Mouse (Mus musculus) neural tube, embryonic 14.5 days (tissue): ENCODE data around the gene Lin28a. TPM values are rescaled to one million over a fixed set of nuclear protein-coding genes. Genes with fewer than 3 reads are reported as not detected.

Experiments
- ATAC-seq: fragments of 200-750 bp; cut with Nextera tagmentation; 2 replicates; pipeline ENCODE4 v1.8.0; 2017; ENCODE audit warnings: low read depth, mild to moderate bottlenecking, moderate TSS enrichment, moderate library complexity
- H3K27ac ChIP-seq: fragments of 300-500 bp; sonication (generic); 2 replicates; pipeline ENCODE4 v1.5.1; 2014; ENCODE audit warnings: low read depth, mild to moderate bottlenecking, control low read depth, low read length, moderate library complexity, mixed read lengths
- H3K27me3 ChIP-seq: fragments of 300-500 bp; sonication (generic); 2 replicates; pipeline ENCODE4 v1.6.1; 2014; ENCODE audit warnings: low read length; ENCODE audit not compliant: control insufficient read depth, insufficient read depth
- H3K36me3 ChIP-seq: fragments of 300-500 bp; sonication (generic); 2 replicates; pipeline ENCODE4 v1.6.1; 2014; ENCODE audit warnings: low read length, mixed read lengths; ENCODE audit not compliant: control insufficient read depth, insufficient read depth
- H3K4me1 ChIP-seq: fragments of 300-500 bp; sonication (generic); 2 replicates; pipeline ENCODE4 v1.6.1; 2014; ENCODE audit warnings: low read length; ENCODE audit not compliant: control insufficient read depth, insufficient read depth
- H3K4me2 ChIP-seq: fragments of 300-500 bp; sonication (generic); 2 replicates; pipeline ENCODE4 v1.6.1; 2014; ENCODE audit warnings: mild to moderate bottlenecking, low read depth, low read length, control low read depth
- H3K4me3 ChIP-seq: fragments of 300-500 bp; sonication (generic); 2 replicates; pipeline ENCODE4 v1.5.1; 2014; ENCODE audit warnings: low read depth, low read length, control low read depth, mixed read lengths
- H3K9ac ChIP-seq: fragments of 300-500 bp; sonication (generic); replicated peaks from 2 replicates; pipeline ENCODE4 v1.6.1; 2014; ENCODE audit warnings: low read depth, mild to moderate bottlenecking, control low read depth, low read length, mixed read lengths
- H3K9me3 ChIP-seq: fragments of 300-500 bp; sonication (generic); 2 replicates; pipeline ENCODE4 v1.6.1; 2016; ENCODE audit warnings: low read length; ENCODE audit not compliant: control insufficient read depth
- WGBS: fragments of 180-500 bp; shearing (Covaris S2); extraction: QIAGEN DNeasy Blood & Tissue Kit; methylation state at CpG from one replicate; pipeline ENCODE4 v1.1.7; 2014; 5-methylcytosine and 5-hydroxymethylcytosine counted together
- polyA plus RNA-seq: library from polyadenylated mRNA; unstranded; fragments of >200 nt; fragmentation: Nextera tagmentation; extraction: Ambion mirVana; gene quantifications from 2 replicates; pipeline ENCODE4 v1.2.1, GENCODE M21; 2014

Lin28a gene
- polyA plus RNA-seq, 1 experiment from 2014 or later: 0.09 TPM

- H3K36me3 ChIP-seq: peaks cover 26% of the 10 kb centered on the region
- 86% methylated on average over 7 of the region's 7 CpGs for WGBS
- no peak overlapping the region for H3K4me2 ChIP-seq
- no peak overlapping the region for H3K9ac ChIP-seq
- H3K27ac ChIP-seq: no peak overlapping the region
- ATAC-seq: no peak
- no peaks in the 10 kb centered on the region for H3K9me3 ChIP-seq
- no peak overlapping the region for H3K4me3 ChIP-seq
- H3K27me3 ChIP-seq: no peaks in the 10 kb centered on the region
- H3K4me1 ChIP-seq: peaks cover 10% of the 10 kb centered on the region
Measured at GRCm38 (mm10) chr4:133962566-133962965, 56.1 kb downstream of the Lin28a start.

- H3K4me3 ChIP-seq: no peak overlapping the region
- no peaks in the 10 kb centered on the region for H3K27me3 ChIP-seq
- no peaks in the 10 kb centered on the region for H3K4me1 ChIP-seq
- no peak overlapping the region for H3K9ac ChIP-seq
- no peak overlapping the region for H3K27ac ChIP-seq
- no peak for ATAC-seq
- H3K36me3 ChIP-seq: peaks cover 8% of the 10 kb centered on the region
- H3K9me3 ChIP-seq: no peaks in the 10 kb centered on the region
- H3K4me2 ChIP-seq: no peak overlapping the region
- 89% methylated on average over 1 of the region's 1 CpGs for WGBS
Measured at GRCm38 (mm10) chr4:133958884-133959283, 59.8 kb downstream of the Lin28a start.

- H3K4me3 ChIP-seq: no peak overlapping the region
- H3K27ac ChIP-seq: no peak overlapping the region
- H3K27me3 ChIP-seq: no peaks in the 10 kb centered on the region
- no peaks in the 10 kb centered on the region for H3K4me1 ChIP-seq
- H3K9ac ChIP-seq: no peak overlapping the region
- no peaks in the 10 kb centered on the region for H3K36me3 ChIP-seq
- no peak overlapping the region for H3K4me2 ChIP-seq
- whole genome bisulfite sequencing: 89% methylated on average over 4 of the region's 4 CpGs
- no peaks in the 10 kb centered on the region for H3K9me3 ChIP-seq
- ATAC-seq: no peak
Measured at GRCm38 (mm10) chr4:133956358-133956757, 62.3 kb downstream of the Lin28a start.

Other genes starting within 250 kb of the Lin28a start
- gene Rps6ka1, start 131.0 kb downstream of the Lin28a start, polyA plus RNA-seq: 22.4 and 24.1 TPM in 2 replicates
- gene Hmgn2, start 50.2 kb downstream of the Lin28a start, polyA plus RNA-seq: 1,100 and 1,186 TPM in 2 replicates
- 48.8 and 48.9 TPM in 2 replicates for gene Dhdds, start 17.9 kb downstream of the Lin28a start, polyA plus RNA-seq
- gene Zfp683, start 35.0 kb upstream of the Lin28a start, polyA plus RNA-seq: not detected in 2 replicates
- gene Crybg2, start 42.0 kb upstream of the Lin28a start, polyA plus RNA-seq: 1.6 and 2.9 TPM in 2 replicates
- gene Cd52, start 76.2 kb upstream of the Lin28a start, polyA plus RNA-seq: 2.1 and 4.7 TPM in 2 replicates
- gene Ubxn11, start 83.7 kb upstream of the Lin28a start, polyA plus RNA-seq: 21.7 and 26.9 TPM in 2 replicates
- 395 and 405 TPM in 2 replicates for gene Sh3bgrl3, start 109.9 kb upstream of the Lin28a start, polyA plus RNA-seq
- gene Cep85, start 168.3 kb upstream of the Lin28a start, polyA plus RNA-seq: 14.8 and 18.2 TPM in 2 replicates
- gene Gm7534, start 184.2 kb upstream of the Lin28a start, polyA plus RNA-seq: not detected in 2 replicates
- gene Catsper4, start 208.5 kb upstream of the Lin28a start, polyA plus RNA-seq: not detected in 2 replicates
- 0.16 TPM in 1 of 2 replicates, not detected in the other for gene Cnksr1, start 219.6 kb upstream of the Lin28a start, polyA plus RNA-seq
- 0.44 TPM in 1 of 2 replicates, not detected in the other for gene E130218I03Rik, start 224.8 kb upstream of the Lin28a start, polyA plus RNA-seq
- 12.4 and 15.6 TPM in 2 replicates for gene Zfp593, start 226.8 kb upstream of the Lin28a start, polyA plus RNA-seq
- gene Gm30191, start 228.1 kb upstream of the Lin28a start, polyA plus RNA-seq: not detected in 2 replicates
- gene Grrp1, start 235.3 kb upstream of the Lin28a start, polyA plus RNA-seq: 13.4 and 15.4 TPM in 2 replicates